Mouse (Mus musculus) G1E (cell line): ENCODE data around the gene Fosl1. TPM values are rescaled to one million over a fixed set of nuclear protein-coding genes. Genes with fewer than 3 reads are reported as not detected.
"Not testable (repeated sequence)": the region's sequence is repeated elsewhere in the genome, so short reads cannot be mapped to it uniquely, and the experiment has no call there.

Experiments
- ATAC-seq: 2 replicates; pipeline ENCODE4 v1.8.0; 2016; ENCODE audit warnings: mild to moderate bottlenecking; ENCODE audit not compliant: insufficient number of reproducible peaks, poor library complexity, low FRiP score, severe bottlenecking; ENCODE audit errors: extremely low read depth
- DNase-seq: peaks from one replicate; pipeline ENCODE4 v3.0.0; 2012; ENCODE audit warnings: low spot score
- H3K27me3 ChIP-seq: 2 replicates; pipeline ENCODE4 v1.6.1; 2012; ENCODE audit warnings: mild to moderate bottlenecking, low read length, inconsistent platforms; ENCODE audit not compliant: insufficient read depth
- H3K36me3 ChIP-seq: replicated peaks from 2 replicates; pipeline ENCODE3; 2012; ENCODE audit warnings: mild to moderate bottlenecking, inconsistent platforms
- H3K4me1 ChIP-seq: 2 replicates; pipeline ENCODE4 v1.6.1; 2012; ENCODE audit warnings: low read depth, low read length, inconsistent platforms, mixed read lengths; ENCODE audit not compliant: insufficient read depth
- H3K4me3 ChIP-seq: 2 replicates; pipeline ENCODE4 v1.5.1; 2012; ENCODE audit warnings: low read depth, mild to moderate bottlenecking, inconsistent platforms, low read length, moderate library complexity, mixed read lengths
- H3K9me3 ChIP-seq: replicated peaks from 2 replicates; pipeline ENCODE4 v1.6.1; 2012; ENCODE audit warnings: inconsistent platforms
- CTCF ChIP-seq: IDR thresholded peaks from 2 replicates; pipeline ENCODE4 v1.5.1; 2012; ENCODE audit warnings: low read depth, low read length, inconsistent platforms, mixed read lengths
- GATA1 ChIP-seq: IDR thresholded peaks from 2 replicates; pipeline ENCODE4 v1.6.1; 2012; ENCODE audit warnings: borderline replicate concordance, low read length, inconsistent platforms, mixed read lengths
- GATA2 ChIP-seq: IDR thresholded peaks from 2 replicates; pipeline ENCODE4 v1.6.1; 2012; ENCODE audit warnings: low read depth, low read length, inconsistent platforms, borderline replicate concordance
- POLR2AphosphoS5 ChIP-seq: IDR thresholded peaks from 2 replicates; pipeline ENCODE4 v1.6.1; 2012; ENCODE audit warnings: low read depth, low read length, inconsistent platforms; ENCODE audit not compliant: insufficient replicate concordance
- TAL1 ChIP-seq: conservative IDR thresholded peaks from 2 replicates; pipeline ENCODE4 v1.6.1; 2012; ENCODE audit warnings: low read depth, low read length, inconsistent platforms, mixed read lengths
- polyA plus RNA-seq: library from polyadenylated mRNA; stranded (reverse); fragments of >175 nt; gene quantifications from 2 replicates; pipeline ENCODE4 v1.2.3, GENCODE M21; 2012
- total RNA-seq, 2 experiments: library from RNA; stranded (forward) in 1 of 2; stranded (reverse) in 1 of 2; fragments of 200-1000 nt in 1 of 2; fragments of >200 nt in 1 of 2; fragmentation: Nextera tagmentation in 1 of 2; gene quantifications; 2 replicates each; pipeline ENCODE4 v1.2.3; 2014 to 2017

Fosl1 gene
- total and polyA plus RNA-seq, 3 experiments, result 0.90 to 3.4 (median 1.9) TPM

GRCm38 (mm10) chr19:5485371-5485770, 38.0 kb downstream of the Fosl1 start:
- Histone ChIP-seq H3K4me3 (no peak overlapping the region), H3K27me3 (no peaks in the 10 kb centered on the region), H3K4me1 (peaks cover 48% of the 10 kb centered on the region), H3K9me3 (no peaks in the 10 kb centered on the region), H3K36me3 (peaks cover 59% of the 10 kb centered on the region)
- ATAC-seq, result no peak
- DNase-seq, result no peak
- TF ChIP-seq TAL1 (no peak), GATA1 (no peak), CTCF (no peak), GATA2 (no peak), POLR2AphosphoS5 (no peak)

GRCm38 (mm10) chr19:5485821-5486220, 38.5 kb downstream of the Fosl1 start:
- H3K9me3 ChIP-seq, result no peaks in the 10 kb centered on the region
- ATAC-seq (no peak), DNase-seq (no peak)
- H3K4me3 ChIP-seq, result no peak overlapping the region
- H3K4me1 ChIP-seq, result peaks cover 48% of the 10 kb centered on the region
- H3K27me3 ChIP-seq, result no peaks in the 10 kb centered on the region
- no peak for TF ChIP-seq GATA1
- no peak for TF ChIP-seq GATA2
- no peak for TF ChIP-seq POLR2AphosphoS5
- TF ChIP-seq CTCF, result no peak
- no peak for TF ChIP-seq TAL1
- peaks cover 59% of the 10 kb centered on the region for H3K36me3 ChIP-seq

- TF ChIP-seq GATA2 (no peak), GATA1 (no peak), POLR2AphosphoS5 (no peak), TAL1 (no peak), CTCF (no peak)
- H3K36me3 ChIP-seq, result peaks cover 59% of the 10 kb centered on the region
- no peaks in the 10 kb centered on the region for H3K9me3 ChIP-seq
- no peak overlapping the region for H3K4me3 ChIP-seq
- ATAC-seq (no peak), DNase-seq (no peak)
- H3K27me3 ChIP-seq, result no peaks in the 10 kb centered on the region
- H3K4me1 ChIP-seq, result peaks cover 48% of the 10 kb centered on the region
Observed at GRCm38 (mm10) chr19:5486286-5486685, 38.9 kb downstream of the Fosl1 start.

GRCm38 (mm10) chr19:5486771-5487170, 39.4 kb downstream of the Fosl1 start:
- no peak for TF ChIP-seq CTCF
- no peak for TF ChIP-seq TAL1
- no peak for TF ChIP-seq GATA2
- TF ChIP-seq GATA1, result no peak
- no peak for TF ChIP-seq POLR2AphosphoS5
- no peaks in the 10 kb centered on the region for H3K27me3 ChIP-seq
- ATAC-seq, result no peak
- no peak overlapping the region for H3K4me3 ChIP-seq
- H3K9me3 ChIP-seq, result no peaks in the 10 kb centered on the region
- DNase-seq, result no peak
- H3K36me3 ChIP-seq, result peaks cover 56% of the 10 kb centered on the region
- H3K4me1 ChIP-seq, result peaks cover 48% of the 10 kb centered on the region

GRCm38 (mm10) chr19:5487768-5488550, 40.6 kb downstream of the Fosl1 start, which contains the start of gene Mus81:
Gene Mus81, minus strand, starts transcription at chr19:5488402.
- Histone ChIP-seq H3K9me3 (no peaks in the 10 kb centered on the region), H3K27me3 (no peaks in the 10 kb centered on the region), H3K36me3 (peaks cover 53% of the 10 kb centered on the region), H3K4me1 (peaks cover 59% of the 10 kb centered on the region), H3K4me3 (peak within 1 kb of the TSS; percentile 77)
- TF ChIP-seq GATA1 (no peak), CTCF (peak; percentile 72)
- peak; percentile 45 for ATAC-seq
- peak; percentile 89 for DNase-seq

- Histone ChIP-seq H3K9me3 (no peaks in the 10 kb centered on the region), H3K27me3 (no peaks in the 10 kb centered on the region), H3K4me1 (peaks cover 55% of the 10 kb centered on the region), H3K4me3 (peak overlapping the region; percentile 77), H3K36me3 (peaks cover 52% of the 10 kb centered on the region)
- ATAC-seq, result peak; percentile 79
- TF ChIP-seq GATA2, result no peak
- TF ChIP-seq POLR2AphosphoS5, result no peak
- TF ChIP-seq TAL1, result no peak
- no peak for TF ChIP-seq CTCF
- no peak for TF ChIP-seq GATA1
- DNase-seq, result peak; percentile 87
Observed at GRCm38 (mm10) chr19:5488878-5489571, 41.7 kb downstream of the Fosl1 start.

- peaks cover 55% of the 10 kb centered on the region for H3K4me1 ChIP-seq
- H3K4me3 ChIP-seq, result peak overlapping the region; percentile 45; the same call in 1 of the 2 replicates
- not testable (repeated sequence) for H3K9me3 ChIP-seq, H3K27me3 ChIP-seq, DNase-seq, ATAC-seq
- peaks cover 52% of the 10 kb centered on the region for H3K36me3 ChIP-seq
Observed at GRCm38 (mm10) chr19:5489721-5490120, 42.4 kb downstream of the Fosl1 start.
